12 mouse cellular contexts compared by ENCODE assay signal in genomic region chr16:4722128-4722914, GRCm38 (mm10). TPM values are rescaled to one million over a fixed set of nuclear protein-coding genes. Genes with fewer than 3 reads are reported as not detected.
DNase-seq lines count a peak whose midpoint lies in the region; ATAC-seq and TF ChIP-seq lines count a peak whose summit lies in the region.
"Had no signal": no experiment of that assay in that cellular context is flagged by ENCODE, and none has a peak within 500 bp of the region (broad histone marks: within the 10 kb centered on the region; RNA-seq: fewer than 3 reads in every experiment).

No protein-coding gene starts in this region.

- DNase-seq in heart, adult 18-20 months: peak; percentile 27 to 47
- peak; percentile 14 for DNase-seq in CD4-positive helper T cell, adult 2 months (ENCODE audit: low read depth, low spot score)
- no peak for DNase-seq in liver, embryonic 11.5 days (ENCODE audit: low spot score)
- DNase-seq in hindbrain, postnatal 0 days (ENCODE audit: low spot score): no peak
- no peak for DNase-seq in c-Kit-positive CD71-positive TER-119-positive erythroid progenitor cells, embryonic 14.5 days (ENCODE audit: low spot score)
- DNase-seq in gastrocnemius, postnatal 36 days: no peak
- DNase-seq: cerebellum, postnatal 36 days; kidney, adult 2 months had no signal

- no peaks in the 10 kb centered on the region for H3K9me3 ChIP-seq in heart, embryonic 12.5 days (replicated peaks)
- H3K9me3 ChIP-seq in liver, embryonic 11.5 days (ENCODE audit: control insufficient read depth, low read length): no peaks in the 10 kb centered on the region
- no peaks in the 10 kb centered on the region for H3K9me3 ChIP-seq in hindbrain, postnatal 0 days (ENCODE audit: low read length)
- H3K9me3 ChIP-seq: heart, embryonic 13.5 days; midbrain, embryonic 13.5 days had no signal

- ATAC-seq in heart, embryonic 12.5 days (ENCODE audit: insufficient number of reproducible peaks, low FRiP score): no peak
- ATAC-seq in liver, embryonic 11.5 days (replicated peaks; ENCODE audit: low FRiP score): no peak
- peak; percentile 13 for ATAC-seq in monocyte, adult 5-6 weeks (replicated peaks; ENCODE audit: insufficient number of reproducible peaks, low FRiP score, low TSS enrichment, poor library complexity, severe bottlenecking)
- no peak for ATAC-seq in hindbrain, postnatal 0 days
- ATAC-seq: midbrain, embryonic 13.5 days had no signal

- no peaks in the 10 kb centered on the region for H3K27me3 ChIP-seq in heart, embryonic 12.5 days (replicated peaks)
- H3K27me3 ChIP-seq in liver, embryonic 11.5 days (replicated peaks; ENCODE audit: control insufficient read depth, insufficient read depth, low read length): no peaks in the 10 kb centered on the region
- H3K27me3 ChIP-seq in hindbrain, postnatal 0 days (ENCODE audit: insufficient read depth, low read length): no peaks in the 10 kb centered on the region
- H3K27me3 ChIP-seq: heart, embryonic 13.5 days; midbrain, embryonic 13.5 days had no signal

- no peak overlapping the region for H3K4me2 ChIP-seq in heart, embryonic 12.5 days
- H3K4me2 ChIP-seq in liver, embryonic 11.5 days: 0 out of 2 replicates have a peak overlapping the region, but pooled peaks have one; percentile 23
- no peak overlapping the region for H3K4me2 ChIP-seq in hindbrain, postnatal 0 days (ENCODE audit: low read depth, low read length)
- H3K4me2 ChIP-seq: heart, embryonic 13.5 days; midbrain, embryonic 13.5 days had no signal

- intact Hi-C loops in gastrocnemius, postnatal 36 days (cut with DNase I): loop anchor here (5.0 kb wide), 1 partner anchor 35 kb away; no protein-coding TSS in a partner anchor

- H3K27ac ChIP-seq in heart, embryonic 12.5 days (ENCODE audit: poor library complexity, severe bottlenecking): no peak overlapping the region
- no peak overlapping the region for H3K27ac ChIP-seq in liver, embryonic 11.5 days (ENCODE audit: low read depth, low read length)
- no peak overlapping the region for H3K27ac ChIP-seq in hindbrain, postnatal 0 days
- H3K27ac ChIP-seq: heart, embryonic 13.5 days; midbrain, embryonic 13.5 days had no signal

- 71% methylated on average over 7 of the region's 7 CpGs for WGBS in heart, embryonic 12.5 days
- 61% methylated on average over 7 of the region's 7 CpGs for WGBS in liver, embryonic 11.5 days
- WGBS in hindbrain, postnatal 0 days: 76% methylated on average over 7 of the region's 7 CpGs

- H3K36me3 ChIP-seq in heart, embryonic 12.5 days: no peaks in the 10 kb centered on the region
- no peaks in the 10 kb centered on the region for H3K36me3 ChIP-seq in liver, embryonic 11.5 days (ENCODE audit: control insufficient read depth, insufficient read depth, low read length)
- H3K36me3 ChIP-seq in hindbrain, postnatal 0 days (ENCODE audit: insufficient read depth, low read length): no peaks in the 10 kb centered on the region
- H3K36me3 ChIP-seq: heart, embryonic 13.5 days; midbrain, embryonic 13.5 days had no signal

- H3K4me3 ChIP-seq in heart, embryonic 12.5 days: no peak overlapping the region
- no peak overlapping the region for H3K4me3 ChIP-seq in liver, embryonic 11.5 days (ENCODE audit: low read depth, low read length)
- no peak overlapping the region for H3K4me3 ChIP-seq in hindbrain, postnatal 0 days (ENCODE audit: low read length)
- H3K4me3 ChIP-seq: heart, embryonic 13.5 days; midbrain, embryonic 13.5 days had no signal

- TF ChIP-seq CTCF in hindbrain, postnatal 0 days (IDR thresholded peaks at IDR 0.05; ENCODE audit: low read depth): no peak

- H3K4me1 ChIP-seq in heart, embryonic 12.5 days (replicated peaks): no peaks in the 10 kb centered on the region
- peaks cover 17% of the 10 kb centered on the region for H3K4me1 ChIP-seq in liver, embryonic 11.5 days (replicated peaks; ENCODE audit: control insufficient read depth, insufficient read depth, low read length)
- no peaks in the 10 kb centered on the region for H3K4me1 ChIP-seq in hindbrain, postnatal 0 days (ENCODE audit: insufficient read depth, low read length)

- H3K9ac ChIP-seq in heart, embryonic 12.5 days: no peak overlapping the region
- H3K9ac ChIP-seq in liver, embryonic 11.5 days (ENCODE audit: low read depth, low read length): no peak overlapping the region
- no peak overlapping the region for H3K9ac ChIP-seq in hindbrain, postnatal 0 days (replicated peaks; ENCODE audit: low read length)
- H3K9ac ChIP-seq: heart, embryonic 13.5 days; midbrain, embryonic 13.5 days had no signal

RNA-seq across cellular contexts. Expression of gene Nmral1, which starts 3.2 kb away (rescaled TPM):
- 1 to 10 TPM; 2.0 to 3.0 TPM for total RNA-seq in heart, adult 18-20 months (2021)
- polyA plus RNA-seq in heart, embryonic 12.5 days (2016; fragmentation: Nextera tagmentation; extraction: Ambion mirVana): 37.2 and 37.8 TPM in 2 replicates
- 85.6 and 92.2 TPM in 2 replicates for polyA plus RNA-seq in liver, embryonic 11.5 days (2014; fragmentation: Nextera tagmentation; extraction: Ambion mirVana)
- 3.7 to 12.2 TPM (median 6.1 TPM) in 3 replicates for total RNA-seq in monocyte, adult 5-6 weeks (2017)
- total RNA-seq in hindbrain, postnatal 0 days (2014; rRNA removed): 30.7 and 31.8 TPM in 2 replicates
- polyA plus RNA-seq in hindbrain, postnatal 0 days (2015; fragmentation: Nextera tagmentation; extraction: Ambion mirVana): 33.1 and 35.4 TPM in 2 replicates
- total RNA-seq in gastrocnemius, postnatal 36 days (2021): 1 to 10 TPM; 2.8 to 3.0 TPM

RNA-seq across cellular contexts. Expression of gene Hmox2, which starts 3.8 kb away (rescaled TPM):
- total RNA-seq in heart, adult 18-20 months (2021): 10 to 100 TPM; 76.9 to 95.9 TPM
- 84.5 and 90.1 TPM in 2 replicates for polyA plus RNA-seq in heart, embryonic 12.5 days (2016; fragmentation: Nextera tagmentation; extraction: Ambion mirVana)
- 66.8 and 75.9 TPM in 2 replicates for polyA plus RNA-seq in liver, embryonic 11.5 days (2014; fragmentation: Nextera tagmentation; extraction: Ambion mirVana)
- total RNA-seq in monocyte, adult 5-6 weeks (2017): 80.8 to 103 TPM (median 93.4 TPM) in 3 replicates
- 36.0 and 41.2 TPM in 2 replicates for total RNA-seq in hindbrain, postnatal 0 days (2014; rRNA removed)
- polyA plus RNA-seq in hindbrain, postnatal 0 days (2015; fragmentation: Nextera tagmentation; extraction: Ambion mirVana): 93.4 and 101 TPM in 2 replicates
- 10 to 100 TPM; 31.5 to 35.3 TPM for total RNA-seq in gastrocnemius, postnatal 36 days (2021)

RNA-seq across cellular contexts. Expression of gene Coro7, which starts 42.7 kb away (rescaled TPM):
- 10 to 100 TPM; 12.7 to 14.2 TPM for total RNA-seq in heart, adult 18-20 months (2021)
- 14.8 and 15.3 TPM in 2 replicates for polyA plus RNA-seq in heart, embryonic 12.5 days (2016; fragmentation: Nextera tagmentation; extraction: Ambion mirVana)
- 17.4 and 18.7 TPM in 2 replicates for polyA plus RNA-seq in liver, embryonic 11.5 days (2014; fragmentation: Nextera tagmentation; extraction: Ambion mirVana)
- total RNA-seq in monocyte, adult 5-6 weeks (2017): 28.4 to 62.6 TPM (median 29.8 TPM) in 3 replicates
- 41.4 and 43.3 TPM in 2 replicates for total RNA-seq in hindbrain, postnatal 0 days (2014; rRNA removed)
- polyA plus RNA-seq in hindbrain, postnatal 0 days (2015; fragmentation: Nextera tagmentation; extraction: Ambion mirVana): 29.1 and 30.2 TPM in 2 replicates
- 10 to 100 TPM; 13.1 to 15.2 TPM for total RNA-seq in gastrocnemius, postnatal 36 days (2021)

Comparison
In these comparisons a context has a peak if more than half of its experiments do, and no peak if none do; other contexts are left out.
1. DNase-seq: peak in heart, adult 18-20 months (2 of 2) and CD4-positive helper T cell, adult 2 months (single experiment); none in liver, embryonic 11.5 days (single experiment), hindbrain, postnatal 0 days (single experiment), c-Kit-positive CD71-positive TER-119-positive erythroid progenitor cells, embryonic 14.5 days (single experiment) and gastrocnemius, postnatal 36 days (0 of 2).